Mouse (Mus musculus): ENCODE measurements at regions not wholly inside any gene's neighbourhood (a gene's known extent, or its start where the extent isn't known, plus 50 kb on each side); places are given as distances from the start of the nearest gene placed in this dataset.

DNA sequence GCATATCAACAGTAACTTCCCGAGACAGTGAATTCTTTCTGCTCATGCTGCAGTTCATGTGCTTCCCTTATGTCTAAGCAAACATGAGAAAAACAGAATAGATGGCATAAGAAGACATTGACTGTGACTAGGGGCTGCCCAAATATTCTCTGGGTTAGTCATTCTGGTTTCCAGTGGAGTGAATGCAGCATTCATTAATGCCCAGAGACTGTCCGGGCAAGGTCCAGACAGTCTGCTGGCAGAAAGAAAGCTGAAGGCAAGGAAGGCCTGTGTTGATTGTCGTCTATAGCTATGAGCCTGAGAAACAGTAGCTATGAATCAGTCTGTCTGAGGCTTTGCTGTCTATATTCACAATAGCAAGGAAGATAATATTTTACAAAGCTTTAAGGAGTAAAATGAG lies 537.9 kb upstream of the Jag1 start:
- no peak for DNase-seq (ENCODE audit: low spot score)
- H3K36me3 ChIP-seq (ENCODE audit: control insufficient read depth, insufficient read depth, low read length), result no peaks in the 10 kb centered on the region
- no peaks in the 10 kb centered on the region for H3K27me3 ChIP-seq (ENCODE audit: control insufficient read depth, insufficient read depth, low read length)
- H3K27ac ChIP-seq (ENCODE audit: low read depth, low read length), result no peak overlapping the region
- ATAC-seq (ENCODE audit: low FRiP score), result no peak
- no peaks in the 10 kb centered on the region for H3K4me1 ChIP-seq (replicated peaks; ENCODE audit: control insufficient read depth, insufficient read depth, low read length)
- 86% methylated on average over 3 of the region's 3 CpGs for WGBS
- H3K9ac ChIP-seq (ENCODE audit: low read depth, low read length), result no peak overlapping the region
- no peak overlapping the region for H3K4me2 ChIP-seq (replicated peaks; ENCODE audit: low read depth, low read length)
- no peaks in the 10 kb centered on the region for H3K9me3 ChIP-seq (ENCODE audit: control insufficient read depth, low read length)
- no peak overlapping the region for H3K4me3 ChIP-seq (ENCODE audit: low read depth, low read length)

DNA sequence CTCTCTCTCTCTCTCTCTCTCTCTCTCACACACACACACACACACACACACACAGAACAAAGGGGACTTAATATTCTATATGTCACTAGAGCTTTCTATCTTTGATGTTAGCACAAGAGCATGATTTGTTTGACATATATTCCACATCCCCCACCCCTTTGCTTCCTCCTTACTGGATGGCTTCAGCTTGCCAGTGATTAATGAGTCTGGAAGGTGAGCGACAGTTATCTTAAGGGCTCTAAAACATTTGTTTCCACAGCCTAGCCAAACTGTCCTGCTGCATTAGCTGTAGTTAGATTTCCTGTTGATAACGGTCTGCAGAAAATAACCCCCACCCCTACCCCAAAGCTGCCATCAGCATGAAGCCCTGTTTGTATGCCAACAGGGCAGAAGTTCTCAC lies 527.7 kb upstream of the Jag1 start:
- Histone ChIP-seq H3K36me3 (ENCODE audit: control insufficient read depth, insufficient read depth, low read length) (no peaks in the 10 kb centered on the region), H3K27ac (ENCODE audit: low read depth, low read length) (no peak overlapping the region), H3K9me3 (ENCODE audit: control insufficient read depth, low read length) (no peaks in the 10 kb centered on the region), H3K4me1 (replicated peaks; ENCODE audit: control insufficient read depth, insufficient read depth, low read length) (no peaks in the 10 kb centered on the region), H3K27me3 (ENCODE audit: control insufficient read depth, insufficient read depth, low read length) (no peaks in the 10 kb centered on the region), H3K9ac (ENCODE audit: low read depth, low read length) (no peak overlapping the region), H3K4me2 (replicated peaks; ENCODE audit: low read depth, low read length) (no peak overlapping the region), H3K4me3 (ENCODE audit: low read depth, low read length) (no peak overlapping the region)
- no peak for DNase-seq (ENCODE audit: low spot score)
- ATAC-seq (ENCODE audit: low FRiP score), result no peak
- WGBS, result 58% methylated on average over 2 of the region's 2 CpGs

DNA sequence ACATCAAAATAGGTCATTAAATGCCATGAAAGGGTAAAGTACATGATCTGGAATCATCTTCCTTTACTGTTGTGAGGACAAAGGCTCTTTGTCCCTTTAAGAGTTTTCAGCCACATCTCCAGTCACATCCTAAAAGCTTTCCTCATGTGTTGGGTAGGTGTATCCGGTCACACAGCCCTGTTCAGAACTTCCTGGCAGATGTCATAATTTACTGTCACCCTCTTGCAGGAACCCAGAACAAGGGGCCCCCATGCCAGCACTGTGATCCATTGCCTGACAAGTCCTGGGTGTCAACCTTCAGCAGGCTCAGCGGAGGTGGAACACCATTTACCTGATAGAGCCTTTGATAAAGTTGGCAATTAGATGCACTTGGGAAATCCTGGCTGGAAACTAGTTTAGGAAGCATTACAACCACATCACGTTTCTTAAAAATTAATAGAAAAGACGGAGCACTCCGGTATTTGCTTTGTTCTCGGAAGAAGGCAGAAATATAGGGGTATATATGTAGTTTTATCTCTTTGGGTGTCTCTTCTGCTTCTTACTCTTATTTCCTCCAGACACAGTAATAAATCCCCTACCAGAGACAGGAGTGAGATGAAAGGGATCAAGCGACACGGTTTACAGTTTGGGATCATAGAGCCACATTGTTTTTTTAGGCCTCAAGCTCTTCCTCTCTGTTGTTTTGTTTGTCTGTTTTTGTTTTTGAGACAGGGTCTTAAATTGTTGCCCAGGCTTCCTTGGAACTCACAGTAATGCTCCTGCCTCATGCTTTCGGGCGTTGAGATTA lies 527.0 kb upstream of the Jag1 start:
- H3K4me3 ChIP-seq (ENCODE audit: low read depth, low read length), result no peak overlapping the region
- H3K27me3 ChIP-seq (ENCODE audit: control insufficient read depth, insufficient read depth, low read length), result no peaks in the 10 kb centered on the region
- 76% methylated on average over 10 of the region's 10 CpGs for WGBS
- DNase-seq (ENCODE audit: low spot score) (no peak), ATAC-seq (ENCODE audit: low FRiP score) (no peak)
- H3K9ac ChIP-seq (ENCODE audit: low read depth, low read length), result no peak overlapping the region
- H3K9me3 ChIP-seq (ENCODE audit: control insufficient read depth, low read length), result no peaks in the 10 kb centered on the region
- no peak overlapping the region for H3K4me2 ChIP-seq (replicated peaks; ENCODE audit: low read depth, low read length)
- no peaks in the 10 kb centered on the region for H3K36me3 ChIP-seq (ENCODE audit: control insufficient read depth, insufficient read depth, low read length)
- H3K4me1 ChIP-seq (replicated peaks; ENCODE audit: control insufficient read depth, insufficient read depth, low read length), result no peaks in the 10 kb centered on the region
- no peak overlapping the region for H3K27ac ChIP-seq (ENCODE audit: low read depth, low read length)

DNA sequence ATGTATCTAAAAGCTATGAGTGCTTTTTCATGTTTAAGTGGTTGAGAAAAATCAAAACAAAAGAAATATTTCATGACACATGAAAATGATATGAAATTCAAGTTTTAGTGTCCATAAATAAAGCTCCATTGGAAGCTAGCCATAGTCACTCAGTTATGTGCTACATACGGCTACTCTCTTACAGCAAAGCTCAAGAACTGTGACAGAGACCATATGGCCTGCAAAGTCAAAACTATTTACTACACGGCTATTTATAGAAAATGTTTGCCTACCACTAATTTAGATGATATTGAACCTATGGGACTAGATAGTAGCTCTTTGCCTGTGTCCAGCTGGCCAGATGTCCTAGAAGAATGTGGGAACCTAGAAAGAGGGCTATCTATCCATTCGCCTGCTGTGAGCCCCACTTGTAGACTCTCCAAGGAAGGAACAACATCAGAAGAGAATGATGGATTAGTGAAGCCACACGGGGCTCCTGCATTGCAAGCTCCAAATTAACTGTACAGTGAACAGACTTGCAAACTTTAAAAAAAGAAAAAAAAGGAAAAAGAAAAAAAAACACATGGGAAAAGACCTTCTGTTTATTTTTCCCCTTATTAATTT lies 518.7 kb upstream of the Jag1 start:
- 73% methylated on average over 4 of the region's 4 CpGs for WGBS
- H3K4me2 ChIP-seq (replicated peaks; ENCODE audit: low read depth, low read length), result no peak overlapping the region
- no peak overlapping the region for H3K9ac ChIP-seq (ENCODE audit: low read depth, low read length)
- H3K9me3 ChIP-seq (ENCODE audit: control insufficient read depth, low read length), result no peaks in the 10 kb centered on the region
- H3K27ac ChIP-seq (ENCODE audit: low read depth, low read length), result no peak overlapping the region
- H3K36me3 ChIP-seq (ENCODE audit: control insufficient read depth, insufficient read depth, low read length), result no peaks in the 10 kb centered on the region
- no peaks in the 10 kb centered on the region for H3K27me3 ChIP-seq (ENCODE audit: control insufficient read depth, insufficient read depth, low read length)
- H3K4me1 ChIP-seq (replicated peaks; ENCODE audit: control insufficient read depth, insufficient read depth, low read length), result no peaks in the 10 kb centered on the region
- DNase-seq (ENCODE audit: low spot score) (no peak), ATAC-seq (ENCODE audit: low FRiP score) (no peak)
- H3K4me3 ChIP-seq (ENCODE audit: low read depth, low read length), result no peak overlapping the region

DNA sequence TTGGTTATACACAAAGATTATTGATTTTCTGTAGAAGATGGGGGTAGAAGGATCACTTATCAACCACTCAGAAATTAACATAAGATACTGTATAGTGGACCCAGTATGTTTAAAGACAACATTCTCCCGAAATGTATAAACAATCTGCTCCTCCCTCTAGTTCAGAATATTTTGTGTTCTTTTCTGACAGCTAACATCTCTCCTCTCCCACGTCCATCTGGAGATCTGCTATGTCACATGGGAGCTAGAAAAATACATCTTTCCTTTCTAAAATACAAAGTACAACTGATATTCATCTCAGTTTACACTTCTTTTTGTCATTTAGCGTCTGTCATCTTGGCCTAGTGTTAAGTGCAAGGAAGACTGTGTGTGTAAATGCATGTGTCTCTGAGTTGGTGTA lies 500.2 kb upstream of the Jag1 start:
- no peak overlapping the region for H3K27ac ChIP-seq (ENCODE audit: low read depth, low read length)
- H3K9ac ChIP-seq (ENCODE audit: low read depth, low read length), result no peak overlapping the region
- no peaks in the 10 kb centered on the region for H3K36me3 ChIP-seq (ENCODE audit: control insufficient read depth, insufficient read depth, low read length)
- no peaks in the 10 kb centered on the region for H3K9me3 ChIP-seq (ENCODE audit: control insufficient read depth, low read length)
- 74% methylated on average over 3 of the region's 3 CpGs for whole genome bisulfite sequencing
- no peak overlapping the region for H3K4me3 ChIP-seq (ENCODE audit: low read depth, low read length)
- H3K27me3 ChIP-seq (ENCODE audit: control insufficient read depth, insufficient read depth, low read length), result no peaks in the 10 kb centered on the region
- ATAC-seq (ENCODE audit: low FRiP score), result no peak
- no peak overlapping the region for H3K4me2 ChIP-seq (replicated peaks; ENCODE audit: low read depth, low read length)
- no peaks in the 10 kb centered on the region for H3K4me1 ChIP-seq (replicated peaks; ENCODE audit: control insufficient read depth, insufficient read depth, low read length)
- DNase-seq (ENCODE audit: low spot score), result no peak

DNA sequence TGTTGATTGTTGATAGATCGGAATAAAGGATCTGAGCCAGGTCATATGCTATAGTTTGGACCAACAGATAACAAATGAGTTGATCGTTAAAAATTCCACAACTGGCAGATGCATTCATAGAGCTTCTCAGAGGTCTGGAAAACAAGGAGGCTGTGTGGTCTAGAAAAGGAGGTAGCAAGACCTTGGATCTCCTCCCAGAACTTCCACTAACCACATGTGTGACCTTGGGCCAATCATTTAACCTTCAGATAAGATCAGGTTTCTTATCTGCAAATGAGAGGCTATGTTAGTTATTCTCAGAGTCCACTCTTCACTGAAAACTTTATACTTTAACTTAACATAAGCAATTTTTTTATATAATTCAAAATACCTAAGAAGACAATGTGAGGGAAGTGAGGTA lies 497.3 kb upstream of the Jag1 start:
- Histone ChIP-seq H3K4me2 (replicated peaks; ENCODE audit: low read depth, low read length) (no peak overlapping the region), H3K36me3 (ENCODE audit: control insufficient read depth, insufficient read depth, low read length) (no peaks in the 10 kb centered on the region), H3K4me3 (ENCODE audit: low read depth, low read length) (no peak overlapping the region), H3K9me3 (ENCODE audit: control insufficient read depth, low read length) (no peaks in the 10 kb centered on the region), H3K27me3 (ENCODE audit: control insufficient read depth, insufficient read depth, low read length) (no peaks in the 10 kb centered on the region), H3K9ac (ENCODE audit: low read depth, low read length) (no peak overlapping the region), H3K4me1 (replicated peaks; ENCODE audit: control insufficient read depth, insufficient read depth, low read length) (no peaks in the 10 kb centered on the region), H3K27ac (ENCODE audit: low read depth, low read length) (no peak overlapping the region)
- WGBS, result 94% methylated on average over 2 of the region's 2 CpGs
- ATAC-seq (ENCODE audit: low FRiP score) (no peak), DNase-seq (ENCODE audit: low spot score) (no peak)

DNA sequence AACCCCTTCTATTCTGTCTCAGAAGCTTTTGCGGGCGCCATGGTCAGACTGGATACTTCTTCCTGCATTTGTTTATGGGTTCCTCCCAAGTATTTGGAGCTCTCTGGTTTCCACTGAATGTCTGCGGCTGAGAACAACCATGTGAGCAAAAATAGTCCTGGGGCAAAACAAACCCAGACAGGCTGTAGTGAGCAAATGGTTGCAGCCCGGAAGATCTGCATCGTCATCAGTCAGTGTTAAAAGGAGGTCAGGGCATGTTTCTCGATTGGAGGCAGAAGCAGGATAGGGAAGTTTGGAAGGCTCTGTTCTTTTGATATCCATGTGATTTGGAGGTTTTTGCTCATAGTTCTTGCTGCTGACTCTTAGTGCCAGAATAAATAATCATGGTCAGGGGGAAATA lies 492.1 kb upstream of the Jag1 start:
- H3K9me3 ChIP-seq (ENCODE audit: control insufficient read depth, low read length), result no peaks in the 10 kb centered on the region
- H3K9ac ChIP-seq (ENCODE audit: low read depth, low read length), result no peak overlapping the region
- H3K4me2 ChIP-seq (replicated peaks; ENCODE audit: low read depth, low read length), result no peak overlapping the region
- no peaks in the 10 kb centered on the region for H3K36me3 ChIP-seq (ENCODE audit: control insufficient read depth, insufficient read depth, low read length)
- 80% methylated on average over 6 of the region's 6 CpGs for WGBS
- H3K4me1 ChIP-seq (replicated peaks; ENCODE audit: control insufficient read depth, insufficient read depth, low read length), result no peaks in the 10 kb centered on the region
- ATAC-seq (ENCODE audit: low FRiP score) (no peak), DNase-seq (ENCODE audit: low spot score) (no peak)
- H3K27ac ChIP-seq (ENCODE audit: low read depth, low read length), result no peak overlapping the region
- H3K4me3 ChIP-seq (ENCODE audit: low read depth, low read length), result no peak overlapping the region
- H3K27me3 ChIP-seq (ENCODE audit: control insufficient read depth, insufficient read depth, low read length), result no peaks in the 10 kb centered on the region

DNA sequence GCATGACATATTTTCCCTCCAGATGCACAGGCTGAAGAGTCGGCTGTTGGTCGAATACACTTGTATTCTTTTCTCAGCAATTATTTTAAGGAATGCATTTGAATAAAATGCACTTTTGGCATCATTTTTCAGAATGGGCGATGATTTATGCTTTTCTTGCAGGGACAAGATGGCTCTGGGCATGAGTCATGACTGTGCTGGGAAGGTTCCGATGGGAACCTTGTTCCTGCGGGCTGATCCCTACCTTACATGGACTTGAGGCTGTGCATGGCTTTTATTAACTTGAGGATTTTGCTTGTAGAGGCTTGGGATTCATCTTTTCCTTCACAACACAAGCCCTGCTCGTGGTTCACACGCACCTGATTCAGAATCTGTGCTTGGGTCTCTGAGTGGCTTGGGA lies 481.7 kb upstream of the Jag1 start:
- WGBS, result 95% methylated on average over 7 of the region's 7 CpGs

DNA sequence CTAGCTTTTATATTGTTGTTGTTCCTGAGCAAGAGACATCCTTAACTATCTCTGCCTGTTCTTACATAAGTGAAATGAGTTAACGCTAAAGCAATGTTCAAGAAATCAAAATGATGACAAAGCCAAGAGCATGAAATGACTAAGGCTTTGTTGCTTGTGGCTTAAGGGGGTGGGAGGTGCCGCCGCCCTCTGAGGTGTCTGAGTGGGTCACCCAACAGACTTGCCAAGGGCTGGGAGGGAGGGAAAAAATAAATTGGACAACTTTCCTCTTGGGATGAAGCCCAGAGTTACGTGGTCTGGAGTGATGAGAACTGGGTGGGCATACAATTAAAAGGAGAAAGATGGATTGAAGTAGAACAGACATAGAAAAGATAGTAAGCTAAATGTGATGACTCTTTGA lies 478.1 kb upstream of the Jag1 start:
- DNase-seq (ENCODE audit: low spot score), result no peak
- Histone ChIP-seq H3K4me1 (replicated peaks; ENCODE audit: control insufficient read depth, insufficient read depth, low read length) (no peaks in the 10 kb centered on the region), H3K27ac (ENCODE audit: low read depth, low read length) (no peak overlapping the region), H3K36me3 (ENCODE audit: control insufficient read depth, insufficient read depth, low read length) (no peaks in the 10 kb centered on the region), H3K4me3 (ENCODE audit: low read depth, low read length) (no peak overlapping the region), H3K9ac (ENCODE audit: low read depth, low read length) (no peak overlapping the region), H3K9me3 (ENCODE audit: control insufficient read depth, low read length) (no peaks in the 10 kb centered on the region), H3K27me3 (ENCODE audit: control insufficient read depth, insufficient read depth, low read length) (no peaks in the 10 kb centered on the region), H3K4me2 (replicated peaks; ENCODE audit: low read depth, low read length) (no peak overlapping the region)
- no peak for ATAC-seq (ENCODE audit: low FRiP score)
- 90% methylated on average over 4 of the region's 4 CpGs for WGBS

More for the DNA sequence above, 481.7 kb upstream of the Jag1 start:
- Histone ChIP-seq H3K4me1 (replicated peaks; ENCODE audit: control insufficient read depth, insufficient read depth, low read length) (no peaks in the 10 kb centered on the region), H3K9me3 (ENCODE audit: control insufficient read depth, low read length) (no peaks in the 10 kb centered on the region), H3K4me2 (replicated peaks; ENCODE audit: low read depth, low read length) (no peak overlapping the region), H3K36me3 (ENCODE audit: control insufficient read depth, insufficient read depth, low read length) (no peaks in the 10 kb centered on the region), H3K27me3 (ENCODE audit: control insufficient read depth, insufficient read depth, low read length) (no peaks in the 10 kb centered on the region), H3K9ac (ENCODE audit: low read depth, low read length) (no peak overlapping the region), H3K4me3 (ENCODE audit: low read depth, low read length) (no peak overlapping the region), H3K27ac (ENCODE audit: low read depth, low read length) (no peak overlapping the region)
- no peak for ATAC-seq (ENCODE audit: low FRiP score)
- no peak for DNase-seq (ENCODE audit: low spot score)
